Mouse (Mus musculus): ENCODE results near the gene Micall1. TPM values are rescaled to one million over a fixed set of nuclear protein-coding genes. Genes with fewer than 3 reads are reported as not detected.

Gene Micall1
- polyA plus RNA-seq, 1 experiment from 2014 or later: 9.5 TPM

- Histone ChIP-seq H3K9ac (no peak overlapping the region), H3K4me3 (replicated peaks) (no peak overlapping the region), H3K9me3 (no peaks in the 10 kb centered on the region), H3K27me3 (no peaks in the 10 kb centered on the region), H3K4me1 (no peaks in the 10 kb centered on the region), H3K4me2 (no peak overlapping the region), H3K36me3 (replicated peaks) (peaks cover 53% of the 10 kb centered on the region), H3K27ac (no peak overlapping the region)
- ATAC-seq (ENCODE audit: low FRiP score): no peak
- WGBS: 89% methylated on average over 13 of the region's 13 CpGs
Observed at GRCm38 (mm10) chr15:79122546-79122945, 13.8 kb downstream of the Micall1 start.

- Histone ChIP-seq H3K27ac (no peak overlapping the region), H3K27me3 (no peaks in the 10 kb centered on the region), H3K4me2 (no peak overlapping the region), H3K9me3 (no peaks in the 10 kb centered on the region), H3K36me3 (replicated peaks) (peaks cover 54% of the 10 kb centered on the region), H3K9ac (no peak overlapping the region), H3K4me1 (no peaks in the 10 kb centered on the region), H3K4me3 (replicated peaks) (no peak overlapping the region)
- ATAC-seq (ENCODE audit: low FRiP score): no peak
- 87% methylated on average over 6 of the region's 6 CpGs for WGBS
Observed at GRCm38 (mm10) chr15:79123751-79124150, 15.1 kb downstream of the Micall1 start.

GRCm38 (mm10) chr15:79124331-79124875 lies 15.7 kb downstream of the Micall1 start:
- Histone ChIP-seq H3K27me3 (no peaks in the 10 kb centered on the region), H3K4me3 (replicated peaks) (no peak overlapping the region), H3K4me2 (no peak overlapping the region), H3K36me3 (replicated peaks) (peaks cover 57% of the 10 kb centered on the region), H3K4me1 (no peaks in the 10 kb centered on the region), H3K27ac (no peak overlapping the region), H3K9me3 (no peaks in the 10 kb centered on the region), H3K9ac (no peak overlapping the region)
- no peak for ATAC-seq (ENCODE audit: low FRiP score)
- 82% methylated on average over 10 of the region's 10 CpGs for WGBS

GRCm38 (mm10) chr15:79126217-79126932 lies 17.7 kb downstream of the Micall1 start:
- 0 out of 2 replicates have a peak, but pooled peaks have one; percentile 3 for ATAC-seq (ENCODE audit: low FRiP score)
- peaks cover 76% of the 10 kb centered on the region for H3K36me3 ChIP-seq (replicated peaks)
- no peaks in the 10 kb centered on the region for H3K27me3 ChIP-seq
- no peaks in the 10 kb centered on the region for H3K4me1 ChIP-seq
- no peak overlapping the region for H3K4me3 ChIP-seq (replicated peaks)
- no peak overlapping the region for H3K27ac ChIP-seq
- no peaks in the 10 kb centered on the region for H3K9me3 ChIP-seq
- no peak overlapping the region for H3K4me2 ChIP-seq
- WGBS: 85% methylated on average over 13 of the region's 13 CpGs
- no peak overlapping the region for H3K9ac ChIP-seq

GRCm38 (mm10) chr15:79127101-79127500 lies 18.4 kb downstream of the Micall1 start:
- Histone ChIP-seq H3K4me3 (replicated peaks) (no peak overlapping the region), H3K9ac (no peak overlapping the region), H3K27me3 (no peaks in the 10 kb centered on the region), H3K9me3 (no peaks in the 10 kb centered on the region), H3K4me2 (no peak overlapping the region), H3K4me1 (no peaks in the 10 kb centered on the region), H3K36me3 (replicated peaks) (peaks cover 83% of the 10 kb centered on the region), H3K27ac (no peak overlapping the region)
- no peak for ATAC-seq (ENCODE audit: low FRiP score)
- 93% methylated on average over 12 of the region's 12 CpGs for WGBS

- H3K4me1 ChIP-seq: no peaks in the 10 kb centered on the region
- no peak overlapping the region for H3K9ac ChIP-seq
- no peak for ATAC-seq (ENCODE audit: low FRiP score)
- H3K9me3 ChIP-seq: no peaks in the 10 kb centered on the region
- H3K27me3 ChIP-seq: no peaks in the 10 kb centered on the region
- no peak overlapping the region for H3K4me3 ChIP-seq (replicated peaks)
- peaks cover 83% of the 10 kb centered on the region for H3K36me3 ChIP-seq (replicated peaks)
- WGBS: 93% methylated on average over 5 of the region's 5 CpGs
- H3K27ac ChIP-seq: no peak overlapping the region
- H3K4me2 ChIP-seq: no peak overlapping the region
Observed at GRCm38 (mm10) chr15:79128208-79128607, 19.5 kb downstream of the Micall1 start.

GRCm38 (mm10) chr15:79129311-79129710 lies 20.6 kb downstream of the Micall1 start:
- Histone ChIP-seq H3K9ac (no peak overlapping the region), H3K4me2 (no peak overlapping the region), H3K9me3 (no peaks in the 10 kb centered on the region), H3K4me3 (replicated peaks) (no peak overlapping the region), H3K27me3 (no peaks in the 10 kb centered on the region), H3K27ac (no peak overlapping the region), H3K36me3 (replicated peaks) (peaks cover 85% of the 10 kb centered on the region), H3K4me1 (no peaks in the 10 kb centered on the region)
- ATAC-seq (ENCODE audit: low FRiP score): no peak
- WGBS: 86% methylated on average over 7 of the region's 7 CpGs

- no peak overlapping the region for H3K27ac ChIP-seq
Observed at GRCm38 (mm10) chr15:79130782-79131181, 22.1 kb downstream of the Micall1 start.

GRCm38 (mm10) chr15:79131442-79131841 lies 22.7 kb downstream of the Micall1 start:
- Histone ChIP-seq H3K9ac (no peak overlapping the region), H3K27me3 (no peaks in the 10 kb centered on the region), H3K4me3 (replicated peaks) (no peak overlapping the region), H3K4me1 (no peaks in the 10 kb centered on the region), H3K36me3 (replicated peaks) (peaks cover 69% of the 10 kb centered on the region), H3K9me3 (no peaks in the 10 kb centered on the region), H3K27ac (no peak overlapping the region), H3K4me2 (no peak overlapping the region)
- ATAC-seq (ENCODE audit: low FRiP score): no peak
- WGBS: 73% methylated on average over 7 of the region's 7 CpGs

More at GRCm38 (mm10) chr15:79130782-79131181, 22.1 kb downstream of the Micall1 start:
- H3K36me3 ChIP-seq (replicated peaks): peaks cover 74% of the 10 kb centered on the region
- no peak overlapping the region for H3K4me2 ChIP-seq
- 89% methylated on average over 10 of the region's 10 CpGs for WGBS
- no peak for ATAC-seq (ENCODE audit: low FRiP score)
- H3K9ac ChIP-seq: no peak overlapping the region
- H3K9me3 ChIP-seq: no peaks in the 10 kb centered on the region
- H3K27me3 ChIP-seq: no peaks in the 10 kb centered on the region
- no peak overlapping the region for H3K4me3 ChIP-seq (replicated peaks)
- no peaks in the 10 kb centered on the region for H3K4me1 ChIP-seq

GRCm38 (mm10) chr15:79133191-79133661 lies 24.5 kb downstream of the Micall1 start:
- WGBS: 87% methylated on average over 6 of the region's 6 CpGs
- Histone ChIP-seq H3K36me3 (replicated peaks) (peaks cover 54% of the 10 kb centered on the region), H3K27me3 (no peaks in the 10 kb centered on the region), H3K9ac (no peak overlapping the region), H3K27ac (no peak overlapping the region), H3K9me3 (no peaks in the 10 kb centered on the region), H3K4me3 (replicated peaks) (no peak overlapping the region), H3K4me1 (no peaks in the 10 kb centered on the region), H3K4me2 (no peak overlapping the region)
- no peak for ATAC-seq (ENCODE audit: low FRiP score)

- H3K27ac ChIP-seq: no peak overlapping the region
- no peaks in the 10 kb centered on the region for H3K4me1 ChIP-seq
- H3K4me2 ChIP-seq: no peak overlapping the region
- 0 out of 2 replicates have a peak, but pooled peaks cover under 1% of the 10 kb centered on the region for H3K27me3 ChIP-seq
- no peak for ATAC-seq (ENCODE audit: low FRiP score)
- H3K4me3 ChIP-seq (replicated peaks): no peak overlapping the region
- H3K9ac ChIP-seq: no peak overlapping the region
- WGBS: 91% methylated on average over 9 of the region's 9 CpGs
- H3K36me3 ChIP-seq (replicated peaks): peaks cover 43% of the 10 kb centered on the region
- no peaks in the 10 kb centered on the region for H3K9me3 ChIP-seq
Observed at GRCm38 (mm10) chr15:79134496-79135270, 26.0 kb downstream of the Micall1 start.

- H3K27me3 ChIP-seq: 0 out of 2 replicates have a peak, but pooled peaks cover 5% of the 10 kb centered on the region
- H3K4me1 ChIP-seq: peaks cover 3% of the 10 kb centered on the region
- ATAC-seq (ENCODE audit: low FRiP score): no peak
- WGBS: 88% methylated on average over 9 of the region's 9 CpGs
- H3K36me3 ChIP-seq (replicated peaks): peaks cover 36% of the 10 kb centered on the region
- no peak overlapping the region for H3K27ac ChIP-seq
- no peak overlapping the region for H3K4me3 ChIP-seq (replicated peaks)
- no peak overlapping the region for H3K4me2 ChIP-seq
- no peaks in the 10 kb centered on the region for H3K9me3 ChIP-seq
- no peak overlapping the region for H3K9ac ChIP-seq
Observed at GRCm38 (mm10) chr15:79135332-79135731, 26.6 kb downstream of the Micall1 start.
